Mouse (Mus musculus): ENCODE measurements around the gene Map3k14.
A peak's percentile ranks its signal among the peaks of the same experiment; 100 is the strongest.

Gene Map3k14

GRCm38 (mm10) chr11:103271979-103272378 is 4.7 kb upstream of the Map3k14 start:
- DNase-seq, result peak; percentile 57

- no peak for DNase-seq
Measured at GRCm38 (mm10) chr11:103269426-103269825, 2.2 kb upstream of the Map3k14 start.

- no peak for DNase-seq
Measured at GRCm38 (mm10) chr11:103268905-103269304, 1.6 kb upstream of the Map3k14 start.

- DNase-seq, result no peak
Measured at GRCm38 (mm10) chr11:103268350-103268749, 1.1 kb upstream of the Map3k14 start.

- no peak for DNase-seq
Measured at GRCm38 (mm10) chr11:103266729-103267345, 435 bp downstream of the Map3k14 start.

GRCm38 (mm10) chr11:103265856-103266255 is 1.4 kb downstream of the Map3k14 start:
- DNase-seq, result no peak

- DNase-seq, result no peak
Measured at GRCm38 (mm10) chr11:103265211-103265610, 2.1 kb downstream of the Map3k14 start.

- peak; percentile 41 for DNase-seq
Measured at GRCm38 (mm10) chr11:103264427-103265005, 2.8 kb downstream of the Map3k14 start.

- DNase-seq, result no peak
Measured at GRCm38 (mm10) chr11:103263551-103263950, 3.7 kb downstream of the Map3k14 start.

GRCm38 (mm10) chr11:103262412-103263267 is 4.6 kb downstream of the Map3k14 start:
- DNase-seq, result peak; percentile 47

- DNase-seq, result peak; percentile 52
Measured at GRCm38 (mm10) chr11:103261671-103262411, 5.4 kb downstream of the Map3k14 start.

- no peak for DNase-seq
Measured at GRCm38 (mm10) chr11:103260515-103261192, 6.6 kb downstream of the Map3k14 start.

GRCm38 (mm10) chr11:103260034-103260433 is 7.2 kb downstream of the Map3k14 start:
- no peak for DNase-seq

- DNase-seq, result no peak
Measured at GRCm38 (mm10) chr11:103257938-103258481, 9.3 kb downstream of the Map3k14 start.

GRCm38 (mm10) chr11:103253605-103254004 is 13.7 kb downstream of the Map3k14 start:
- no peak for DNase-seq

GRCm38 (mm10) chr11:103252380-103252779 is 14.9 kb downstream of the Map3k14 start:
- no peak for DNase-seq

- no peak for DNase-seq
Measured at GRCm38 (mm10) chr11:103250324-103250723, 16.9 kb downstream of the Map3k14 start.

GRCm38 (mm10) chr11:103249509-103249908 is 17.8 kb downstream of the Map3k14 start:
- no peak for DNase-seq

GRCm38 (mm10) chr11:103248837-103249236 is 18.4 kb downstream of the Map3k14 start:
- DNase-seq, result no peak

- peak; percentile 89 for DNase-seq
Measured at GRCm38 (mm10) chr11:103247504-103248177, 19.6 kb downstream of the Map3k14 start.

GRCm38 (mm10) chr11:103246731-103247290 is 20.5 kb downstream of the Map3k14 start:
- no peak for DNase-seq

Measured in kidney, postnatal 14 days (tissue).